Mouse (Mus musculus): ENCODE results near the gene 6430550D23Rik.

- TF ChIP-seq POLR2A (IDR thresholded peaks at IDR 0.05; ENCODE audit: extremely low read depth, insufficient read depth, low read length) (no peak), CTCF (IDR thresholded peaks at IDR 0.05; ENCODE audit: extremely low read depth, insufficient read depth, low read length) (no peak)
These were observed 65.9 kb downstream of the 6430550D23Rik start for GRCm38 (mm10) chr2:155941697-155942442.

Measured in cortical plate, adult 2 months (tissue).